Mouse (Mus musculus) CH12.LX (cell line): ENCODE data around the gene Clec11a. TPM values are rescaled to one million over a fixed set of nuclear protein-coding genes. Genes with fewer than 3 reads are reported as not detected.

ENCODE experiments used
- DNase-seq: peaks from one replicate; pipeline ENCODE4 v3.0.0-alpha.2; 2013; ENCODE audit errors: extremely low read depth
- H3K27ac ChIP-seq: 2 replicates; pipeline ENCODE4 v1.5.1; 2012; ENCODE audit warnings: low read depth, mild to moderate bottlenecking, control low read depth, moderate library complexity; ENCODE audit not compliant: insufficient read depth
- H3K27me3 ChIP-seq: replicated peaks from 2 replicates; pipeline ENCODE3; 2012; ENCODE audit warnings: inconsistent platforms
- H3K36me3 ChIP-seq, 2 experiments: replicated peaks in 1 of 2; 2 replicates each; pipeline versions ENCODE3 to v1.6.1; 2012; ENCODE audit warnings: inconsistent platforms in 1 of 2, low read length in 1 of 2, mild to moderate bottlenecking in 1 of 2, mixed read lengths in 1 of 2, moderate library complexity in 1 of 2; ENCODE audit not compliant: control insufficient read depth in 1 of 2, insufficient read depth in 1 of 2
- H3K4me1 ChIP-seq, 2 experiments: 2 replicates each; pipeline ENCODE4 v1.6.1; 2012; ENCODE audit warnings: inconsistent platforms in 1 of 2, moderate library complexity in 1 of 2; ENCODE audit not compliant: insufficient read depth in 2 of 2, control insufficient read depth in 1 of 2
- H3K4me2 ChIP-seq: 2 replicates; pipeline ENCODE4 v1.6.1; 2012; ENCODE audit warnings: low read depth, mild to moderate bottlenecking, control low read depth; ENCODE audit not compliant: poor library complexity, insufficient read depth, severe bottlenecking
- H3K4me3 ChIP-seq, 3 experiments: fragments of 150-350 bp in 1 of 3; sonication (generic) in 1 of 3; replicated peaks in 1 of 3; 2 replicates each; pipeline versions ENCODE3 to v1.5.1; 2011 to 2012; ENCODE audit warnings: low read depth in 2 of 3, low read length in 2 of 3, mild to moderate bottlenecking in 2 of 3, moderate library complexity in 2 of 3, control low read depth in 1 of 3, improper control_type of control experiment in 1 of 3, inconsistent platforms in 1 of 3, mixed read lengths in 1 of 3; ENCODE audit not compliant: poor library complexity in 1 of 3
- H3K79me2 ChIP-seq: replicated peaks from 2 replicates; pipeline ENCODE4 v1.6.1; 2012; ENCODE audit warnings: mild to moderate bottlenecking, moderate library complexity; ENCODE audit not compliant: control insufficient read depth, poor library complexity, insufficient read depth, severe bottlenecking; ENCODE audit errors: extremely low read depth
- H3K9ac ChIP-seq: 2 replicates; pipeline ENCODE4 v1.6.1; 2012; ENCODE audit warnings: low read depth, mild to moderate bottlenecking, control low read depth, moderate library complexity; ENCODE audit not compliant: insufficient read depth
- H3K9me3 ChIP-seq: replicated peaks from 2 replicates; pipeline ENCODE3; 2012; ENCODE audit warnings: low read length, inconsistent platforms, mixed read lengths
- CHD2 ChIP-seq: IDR thresholded peaks from 2 replicates; pipeline ENCODE4 v1.6.1; 2011; ENCODE audit warnings: low read length, improper control_type of control experiment
- CTCF ChIP-seq, 2 experiments: IDR thresholded peaks in 1 of 2; conservative IDR thresholded peaks in 1 of 2; 2 replicates each; pipeline ENCODE4 v1.5.1; 2011 to 2012; ENCODE audit warnings: low read depth in 2 of 2, low read length in 2 of 2, improper control_type of control experiment in 1 of 2, inconsistent platforms in 1 of 2, mild to moderate bottlenecking in 1 of 2, moderate library complexity in 1 of 2
- ETS1 ChIP-seq: conservative IDR thresholded peaks from 2 replicates; pipeline ENCODE4 v1.6.1; 2012; ENCODE audit warnings: low read depth, mild to moderate bottlenecking, inconsistent platforms, low read length, improper control_type of control experiment, moderate library complexity
- HCFC1 ChIP-seq: IDR thresholded peaks from 2 replicates; pipeline ENCODE4 v1.6.1; 2012; ENCODE audit warnings: low read depth, mild to moderate bottlenecking, inconsistent platforms, low read length, improper control_type of control experiment
- IRF4 ChIP-seq: IDR thresholded peaks from 2 replicates; pipeline ENCODE4 v1.6.1; 2014; ENCODE audit warnings: low read depth, mild to moderate bottlenecking, inconsistent platforms, low read length, improper control_type of control experiment
- JUN ChIP-seq: IDR thresholded peaks from 2 replicates; pipeline ENCODE4 v1.6.1; 2011; ENCODE audit warnings: low read depth, mild to moderate bottlenecking, low read length, improper control_type of control experiment, moderate library complexity; ENCODE audit not compliant: insufficient read depth
- JUND ChIP-seq: conservative IDR thresholded peaks from 2 replicates; pipeline ENCODE4 v1.6.1; 2011; ENCODE audit warnings: low read depth, low read length, improper control_type of control experiment
- MAFK ChIP-seq: IDR thresholded peaks from 2 replicates; pipeline ENCODE4 v1.6.1; 2011; ENCODE audit warnings: low read length, improper control_type of control experiment; ENCODE audit not compliant: insufficient replicate concordance
- MAX ChIP-seq: IDR thresholded peaks from 2 replicates; pipeline ENCODE4 v1.6.1; 2011; ENCODE audit warnings: low read length, improper control_type of control experiment
- MAZ ChIP-seq: IDR thresholded peaks from 2 replicates; pipeline ENCODE4 v1.6.1; 2012; ENCODE audit warnings: low read depth, mild to moderate bottlenecking, inconsistent platforms, low read length, improper control_type of control experiment, moderate library complexity
- MXI1 ChIP-seq: IDR thresholded peaks from 2 replicates; pipeline ENCODE4 v1.6.1; 2011; ENCODE audit warnings: mild to moderate bottlenecking, low read depth, low read length, improper control_type of control experiment
- MYC ChIP-seq: IDR thresholded peaks from 2 replicates; pipeline ENCODE4 v1.6.1; 2011; ENCODE audit warnings: low read depth, mild to moderate bottlenecking, improper control_type of control experiment, low read length
- RAD21 ChIP-seq: IDR thresholded peaks from 2 replicates; pipeline ENCODE4 v1.6.1; 2011; ENCODE audit warnings: low read depth, mild to moderate bottlenecking, low read length, improper control_type of control experiment, moderate library complexity
- RCOR1 ChIP-seq: conservative IDR thresholded peaks from 2 replicates; pipeline ENCODE4 v1.6.1; 2012; ENCODE audit warnings: low read depth, mild to moderate bottlenecking, inconsistent platforms, low read length, improper control_type of control experiment
- SIN3A ChIP-seq: IDR thresholded peaks from 2 replicates; pipeline ENCODE4 v1.6.1; 2012; ENCODE audit warnings: low read length, improper control_type of control experiment, inconsistent platforms
- SMC3 ChIP-seq: IDR thresholded peaks from 2 replicates; pipeline ENCODE4 v1.6.1; 2011; ENCODE audit warnings: low read depth, low read length, improper control_type of control experiment
- TBP ChIP-seq: conservative IDR thresholded peaks from 2 replicates; pipeline ENCODE4 v1.6.1; 2011; ENCODE audit warnings: low read depth, low read length, improper control_type of control experiment
- TCF12 ChIP-seq: IDR thresholded peaks from 2 replicates; pipeline ENCODE4 v1.6.1; 2014; ENCODE audit warnings: low read depth, mild to moderate bottlenecking, inconsistent platforms, low read length, improper control_type of control experiment
- UBTF ChIP-seq: IDR thresholded peaks from 2 replicates; pipeline ENCODE4 v1.6.1; 2012; ENCODE audit warnings: low read depth, mild to moderate bottlenecking, inconsistent platforms, low read length, improper control_type of control experiment, moderate library complexity
- ZMIZ1 ChIP-seq: IDR thresholded peaks from 2 replicates; pipeline ENCODE4 v1.6.1; 2012; ENCODE audit warnings: low read depth, mild to moderate bottlenecking, inconsistent platforms, low read length, improper control_type of control experiment
- ZNF384 ChIP-seq: IDR thresholded peaks from 2 replicates; pipeline ENCODE4 v1.6.1; 2012; ENCODE audit warnings: low read depth, low read length, improper control_type of control experiment, inconsistent platforms
- dilution Hi-C: fragments of 300-500 bp; cut with MboI; formaldehyde crosslinking; loops from 2 replicates; pipeline ENCODE4 v1.14.3; 2020; ENCODE audit warnings: low sequenced_read_pairs; ENCODE audit not compliant: extremely low pct_unique_long_range_greater_than_20kb, extremely low pct_ligation_motif_present
- in situ Hi-C: fragments of 300-500 bp; cut with MboI; formaldehyde crosslinking; loops from 3 replicates; pipeline ENCODE4 v1.14.3; 2019; ENCODE audit warnings: low sequenced_read_pairs, low pct_ligation_motif_present, low pct_unique_long_range_greater_than_20kb, mixed read lengths
- polyA plus RNA-seq: library from polyadenylated mRNA; unstranded; fragments of >175 nt; gene quantifications from 2 replicates; pipeline ENCODE4 v1.2.1, GENCODE M21; 2012; ENCODE audit warnings: low read depth; ENCODE audit not compliant: insufficient read length
- total RNA-seq, 2 experiments: library from RNA; depleted of rRNA; stranded (reverse); fragments of 300-350 nt in 1 of 2; fragments of >200 nt in 1 of 2; gene quantifications; 2 replicates each; pipeline ENCODE4 v1.2.3; 2012 to 2014

Clec11a gene
- total and polyA plus RNA-seq, 3 experiments, result 0.46 to 0.89 (median 0.53) TPM

DNA sequence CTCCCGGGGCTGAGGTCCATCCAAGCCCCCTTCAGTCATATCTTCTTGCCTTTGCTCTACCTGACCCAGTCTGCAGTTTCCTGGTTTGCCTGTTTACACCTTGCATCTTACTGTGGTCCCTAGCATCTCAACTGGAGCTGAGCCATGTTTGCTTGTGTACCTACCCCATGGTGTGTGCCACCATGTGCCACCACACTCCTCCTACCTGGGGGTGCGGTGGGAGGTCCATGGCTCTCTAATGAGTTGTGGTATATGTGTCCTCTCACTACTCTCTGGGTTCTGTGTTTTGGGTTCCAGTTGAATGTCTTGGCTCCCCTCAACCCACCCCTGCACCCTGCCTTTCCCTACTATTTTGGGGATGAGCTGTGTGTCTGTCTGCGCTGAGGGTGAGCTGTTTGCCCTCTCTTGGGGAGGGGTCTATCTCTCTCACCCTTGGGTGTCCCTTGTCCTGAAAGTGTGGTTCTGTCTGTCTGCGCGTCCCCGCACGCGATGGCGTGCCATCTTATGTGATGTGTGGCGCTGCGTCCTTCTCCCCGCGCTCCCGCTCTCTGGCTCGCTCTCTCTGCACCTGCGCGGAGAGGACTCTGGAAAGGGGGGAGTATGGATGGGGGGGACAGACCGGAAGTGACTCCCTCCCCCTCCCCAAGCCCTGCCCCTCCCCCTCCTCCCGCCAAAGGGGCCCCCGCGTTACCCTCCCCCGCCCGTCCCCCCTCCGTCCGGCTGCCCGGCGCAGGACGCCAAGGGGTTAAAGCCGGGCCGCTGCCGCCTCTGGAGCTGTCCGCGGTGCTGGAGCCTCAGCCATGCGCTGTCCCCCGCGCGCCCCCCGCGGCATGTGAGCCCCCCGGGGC is 28.6 kb upstream of the Clec11a start:
- dilution Hi-C loops, result no loop called here
- no peak for DNase-seq
- Histone ChIP-seq H3K36me3 (no peaks in the 10 kb centered on the region), H3K4me2 (no peak overlapping the region), H3K4me3 (no peak overlapping the region), H3K9me3 (peaks cover 2% of the 10 kb centered on the region), H3K4me1 (no peaks in the 10 kb centered on the region)
- TF ChIP-seq HCFC1, result no peak
- TF ChIP-seq ZMIZ1, result no peak
- TF ChIP-seq, all 38 proteins: peak for 0
- H3K27me3 ChIP-seq, result peaks cover 78% of the 10 kb centered on the region
- in situ Hi-C loops, result no loop called here
- no peak overlapping the region for H3K9ac ChIP-seq
- H3K79me2 ChIP-seq, result no peaks in the 10 kb centered on the region
- no peak overlapping the region for H3K27ac ChIP-seq

DNA sequence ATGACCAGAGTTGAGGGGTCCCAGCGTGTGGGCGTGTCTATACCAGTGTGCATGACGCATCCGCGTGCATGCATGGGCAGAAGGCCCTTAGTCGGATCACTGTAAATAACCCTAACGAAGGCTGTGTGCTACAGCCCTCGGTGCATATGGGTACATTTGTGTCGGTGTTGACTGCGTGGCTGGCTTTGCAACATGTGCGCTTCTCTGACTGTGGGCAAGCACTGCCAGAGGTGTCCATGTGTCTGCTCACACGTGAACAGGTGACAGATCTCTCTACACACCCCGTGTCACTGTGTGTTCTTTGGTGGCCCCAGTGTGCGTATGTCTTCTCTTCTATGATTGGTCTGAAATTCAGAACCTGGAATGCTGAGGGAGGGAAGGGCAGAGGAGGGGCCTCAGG is 27.4 kb upstream of the Clec11a start:
- Histone ChIP-seq H3K4me2 (no peak overlapping the region), H3K36me3 (no peaks in the 10 kb centered on the region), H3K9me3 (peaks cover 2% of the 10 kb centered on the region), H3K27ac (no peak overlapping the region), H3K79me2 (no peaks in the 10 kb centered on the region), H3K9ac (no peak overlapping the region), H3K27me3 (peaks cover 78% of the 10 kb centered on the region), H3K4me3 (no peak overlapping the region), H3K4me1 (no peaks in the 10 kb centered on the region)
- dilution Hi-C loops (no loop called here), in situ Hi-C loops (no loop called here)
- no peak for DNase-seq
- TF ChIP-seq JUN (no peak), CTCF (conservative IDR thresholded peaks at IDR 0.05 in 1 of 2, IDR thresholded peaks at IDR 0.05 in 1 of 2; ENCODE audit: low read depth in 2 of 2, low read length in 2 of 2) (no peak), ZNF384 (no peak), MAX (no peak), SMC3 (no peak), ETS1 (no peak), UBTF (no peak), SIN3A (no peak), JUND (no peak), IRF4 (no peak), MAZ (no peak), MAFK (no peak), CHD2 (no peak), TCF12 (no peak), MXI1 (no peak), TBP (no peak), RAD21 (no peak), RCOR1 (no peak), MYC (no peak)
